Mouse (Mus musculus) right cerebral cortex, postnatal 36 days (tissue): ENCODE results near the gene Adamts5.

Experiments used
- DNase-seq, 2 experiments: peaks; one replicate each; pipeline ENCODE4 v3.0.0; 2022; ENCODE audit warnings: low spot score in 2 of 2, mixed read lengths in 1 of 2

Adamts5 gene

DNA sequence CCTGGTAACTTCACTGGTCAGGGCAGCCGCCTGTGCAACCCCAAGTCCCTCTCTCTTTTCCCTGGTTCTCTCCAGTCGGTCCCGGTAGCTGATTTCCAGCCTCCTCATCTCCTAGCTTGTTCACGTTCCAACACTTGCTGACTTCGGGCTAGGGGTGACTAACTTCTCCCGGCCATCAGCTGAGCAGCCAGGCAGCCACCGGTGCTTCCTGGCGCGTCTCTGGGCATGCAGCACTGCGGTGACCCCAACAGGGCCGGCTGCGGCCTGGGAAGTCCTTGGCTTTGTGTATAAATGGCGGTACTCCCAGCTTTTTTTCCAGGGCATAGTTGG, at the start of gene Adamts5:
Gene Adamts5, minus strand, starts transcription at position 248 of the 330 bp plus-strand sequence.
- DNase-seq = no peak

DNA sequence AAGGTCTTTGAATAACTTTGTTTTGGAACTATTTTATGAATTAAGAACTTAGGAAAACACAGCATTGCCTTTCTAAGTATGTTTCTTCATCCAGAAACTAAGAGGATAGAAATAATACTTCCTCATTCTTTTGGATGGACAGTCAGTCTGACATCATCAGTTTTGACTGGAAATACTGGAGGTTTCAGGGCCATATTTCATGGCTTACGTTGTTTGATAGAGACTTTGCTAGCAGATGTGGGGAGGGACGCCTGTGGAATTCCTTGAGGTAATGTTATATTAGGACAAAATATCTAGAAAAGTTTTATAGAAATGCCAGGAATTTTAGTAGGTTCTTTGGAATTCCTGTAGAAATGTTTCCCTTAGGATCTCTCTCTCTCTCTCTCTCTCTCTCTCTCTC, 48.7 kb upstream of the Adamts5 start:
- no peak for DNase-seq

DNA sequence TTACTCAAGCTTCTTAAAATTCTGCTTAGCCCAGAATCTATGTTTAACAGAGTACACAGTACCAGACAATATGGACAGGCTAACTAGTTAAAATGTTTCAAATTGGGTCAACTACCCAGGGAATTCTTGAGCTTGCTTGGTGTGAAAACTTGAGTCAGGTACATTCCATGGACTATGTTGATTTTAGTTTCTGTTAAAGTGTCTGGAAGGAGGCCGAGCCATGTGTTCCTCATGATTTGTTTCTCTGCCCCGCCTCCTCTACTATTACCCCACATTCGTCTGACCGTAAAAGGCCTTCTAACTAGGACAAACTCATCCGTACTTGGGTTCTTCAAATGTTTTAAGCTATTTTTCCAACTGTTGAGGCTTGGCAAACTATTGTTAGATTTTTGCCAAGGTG, 24.4 kb upstream of the Adamts5 start:
- DNase-seq = no peak

DNA sequence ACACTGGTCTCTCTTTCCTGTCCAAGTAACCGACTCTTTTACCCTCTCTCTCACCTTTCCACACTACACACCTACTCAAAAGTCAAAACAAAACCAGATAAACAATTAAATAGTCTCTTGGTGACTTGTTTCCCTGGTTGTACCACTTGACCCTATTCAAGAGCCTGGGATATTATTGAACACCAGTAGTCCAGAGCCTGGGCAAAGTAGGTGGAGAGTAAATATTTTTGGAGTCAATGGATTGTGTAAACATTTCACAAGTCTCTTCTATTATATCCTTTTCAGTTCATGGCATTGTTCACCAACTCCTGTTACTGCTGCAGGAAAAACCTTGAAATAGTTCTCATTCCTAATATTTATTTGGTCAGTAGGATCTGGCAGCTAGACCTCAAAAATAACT, 20.8 kb upstream of the Adamts5 start:
- DNase-seq = no peak

DNA sequence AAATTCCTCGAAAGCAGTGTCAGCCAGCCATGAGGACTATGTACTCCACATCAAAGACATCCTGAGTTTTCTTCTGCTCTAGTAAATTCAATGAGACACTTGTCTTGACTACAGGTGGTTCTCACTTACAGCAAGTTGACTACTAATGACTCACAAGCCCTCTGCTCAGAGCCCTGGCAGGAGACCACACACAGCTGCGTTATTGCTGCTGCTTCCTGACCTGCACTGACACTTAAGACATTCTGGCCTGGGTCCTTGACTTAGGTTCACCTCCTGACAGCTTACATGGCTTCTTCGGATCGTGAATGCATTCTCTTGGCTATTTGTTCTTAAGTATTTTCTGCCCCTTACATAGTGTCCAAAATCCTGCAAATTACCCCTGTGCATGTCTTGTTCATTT, 18.5 kb upstream of the Adamts5 start:
- no peak for DNase-seq

DNA sequence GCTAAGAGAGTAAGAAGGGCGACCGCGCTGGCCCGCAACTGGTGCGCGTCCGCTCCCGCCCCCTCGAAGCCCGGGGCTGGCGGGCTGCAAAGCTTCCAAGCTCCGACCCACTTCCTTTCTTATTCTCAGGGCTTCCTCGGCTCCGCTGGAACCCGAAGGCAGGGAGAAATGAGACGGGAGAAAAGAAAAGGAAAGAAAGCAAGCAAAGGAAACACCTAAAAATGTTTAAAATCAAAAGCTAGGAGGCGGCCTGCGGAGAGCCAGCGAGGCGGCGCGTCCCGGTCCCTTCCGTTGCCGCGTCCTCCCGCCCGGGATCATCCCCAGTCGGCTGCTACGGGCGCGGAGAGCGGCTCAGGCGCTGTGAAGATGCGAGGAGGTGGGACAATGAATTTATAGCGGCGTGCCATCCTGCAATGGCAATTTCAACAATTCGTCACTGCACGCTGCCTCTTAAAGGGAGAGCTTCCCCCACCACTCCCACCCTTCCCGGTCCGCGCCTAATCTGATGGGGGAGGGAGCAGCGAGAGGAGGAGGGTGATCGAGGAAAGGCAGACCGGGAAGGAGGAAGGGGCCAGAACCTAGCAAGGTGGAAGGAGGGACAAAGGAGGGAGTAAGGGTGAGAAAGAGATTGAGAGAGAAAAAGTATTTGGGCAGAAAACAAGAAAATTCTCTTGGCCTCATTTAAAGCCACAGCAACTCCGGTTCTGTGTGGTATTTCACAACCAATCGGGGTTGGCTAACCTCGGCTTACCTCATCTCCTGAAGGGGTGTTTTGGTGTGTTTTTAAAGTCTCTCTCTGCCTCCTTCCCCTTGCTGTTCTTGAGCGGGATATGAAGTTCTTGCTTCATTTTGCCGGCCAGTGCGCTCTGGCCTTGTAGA, 687 bp downstream of the Adamts5 start:
- peak in 1 of 2 experiments; percentile 19 for DNase-seq

DNA sequence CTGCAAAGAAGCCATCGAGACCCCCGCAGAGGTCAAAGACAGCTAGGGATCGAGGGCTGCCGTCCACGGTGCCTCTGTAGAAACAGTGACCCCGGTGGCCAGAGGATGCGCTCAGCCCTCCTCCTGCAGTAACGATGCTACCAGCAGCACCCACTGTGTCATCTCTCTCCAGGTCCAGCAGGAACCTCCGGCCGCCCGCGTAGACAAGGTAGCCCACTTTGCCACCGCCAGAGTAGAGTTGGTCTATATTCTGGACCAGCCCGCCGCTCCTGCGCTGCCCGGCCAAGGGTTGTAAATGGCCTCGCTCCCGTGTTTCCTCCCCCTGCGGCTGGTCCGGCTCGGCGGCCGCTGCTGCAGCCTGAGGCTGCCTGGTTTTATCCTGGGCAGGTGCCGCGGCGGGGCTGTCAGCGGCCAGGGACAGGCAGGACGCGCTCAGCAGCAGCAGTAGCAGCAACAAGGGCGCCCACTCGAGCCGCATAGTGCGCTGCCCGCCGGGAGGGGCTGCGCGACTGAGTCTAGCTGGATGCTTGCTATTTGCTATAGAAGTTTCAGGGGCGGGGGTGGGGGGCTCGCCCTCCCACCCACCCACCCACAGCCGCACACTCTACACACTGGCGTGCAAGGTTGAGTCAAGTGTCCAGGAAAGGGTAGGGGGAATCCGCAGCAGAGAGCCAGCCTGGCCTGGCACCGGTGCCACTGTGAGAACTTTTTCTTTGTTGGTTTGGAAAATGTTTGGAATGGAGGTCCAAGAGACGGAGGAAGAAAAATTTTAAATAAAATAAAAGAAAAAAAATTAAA, 1.6 kb downstream of the Adamts5 start:
- DNase-seq = no peak

DNA sequence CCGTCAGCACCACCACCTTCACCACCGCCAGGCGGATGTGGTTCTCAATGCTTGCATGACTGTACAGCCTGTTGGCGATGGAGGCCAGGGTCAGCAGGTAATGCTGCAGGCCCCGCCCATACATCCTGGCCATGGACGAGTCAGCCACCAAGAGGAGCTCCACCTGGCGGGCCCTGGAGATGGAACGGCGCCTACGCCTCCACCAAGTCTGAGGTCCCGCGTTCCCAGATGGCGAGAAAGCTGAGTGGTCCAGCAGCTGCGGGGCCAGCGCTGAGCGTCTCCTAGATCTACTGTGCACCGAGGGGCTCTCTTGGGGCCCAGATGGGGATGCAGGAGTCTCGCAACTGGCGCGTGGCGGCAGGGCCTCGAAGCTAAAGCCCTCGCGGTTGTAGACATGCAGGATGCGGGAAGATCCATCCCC, 2.3 kb downstream of the Adamts5 start:
- DNase-seq = no peak

DNA sequence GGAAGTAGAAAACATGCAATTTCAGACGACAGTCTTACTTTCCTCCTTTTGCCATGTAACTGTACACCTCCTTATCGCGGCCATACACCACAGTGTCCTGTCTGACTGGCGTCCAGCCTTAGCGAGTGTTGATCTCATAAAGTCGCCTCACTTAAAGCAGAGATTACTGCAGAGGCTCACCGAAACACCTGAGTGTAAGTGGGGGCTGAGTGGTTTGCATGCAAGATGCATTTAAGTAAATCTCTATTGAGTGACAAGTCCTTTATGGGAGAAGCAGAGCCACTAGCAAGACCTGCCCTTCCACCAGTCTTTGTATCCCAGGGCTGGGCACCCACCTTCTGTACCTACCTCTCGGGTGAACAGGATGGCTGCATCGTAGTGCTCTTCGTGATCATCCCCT, 2.8 kb downstream of the Adamts5 start:
- no peak for DNase-seq

DNA sequence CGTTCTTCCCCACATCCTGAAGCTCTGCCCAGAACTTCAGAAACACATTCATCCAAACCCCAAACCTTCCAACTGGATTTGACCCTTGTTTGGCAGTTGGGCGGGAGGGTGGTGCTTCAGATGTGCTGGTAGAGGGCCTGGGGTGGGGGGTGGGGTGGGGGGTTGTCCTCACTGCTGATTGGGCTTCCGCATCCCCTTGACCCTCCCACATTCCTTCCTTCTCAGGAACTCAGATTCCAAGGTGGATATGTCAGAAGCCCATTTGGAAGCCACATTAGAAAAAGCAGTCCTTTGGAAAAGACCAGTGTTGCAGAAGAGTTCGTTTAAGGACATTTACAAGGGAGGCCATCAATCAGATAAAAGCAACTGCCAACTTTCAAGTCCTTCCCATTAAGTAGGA, 3.2 kb downstream of the Adamts5 start:
- no peak for DNase-seq

DNA sequence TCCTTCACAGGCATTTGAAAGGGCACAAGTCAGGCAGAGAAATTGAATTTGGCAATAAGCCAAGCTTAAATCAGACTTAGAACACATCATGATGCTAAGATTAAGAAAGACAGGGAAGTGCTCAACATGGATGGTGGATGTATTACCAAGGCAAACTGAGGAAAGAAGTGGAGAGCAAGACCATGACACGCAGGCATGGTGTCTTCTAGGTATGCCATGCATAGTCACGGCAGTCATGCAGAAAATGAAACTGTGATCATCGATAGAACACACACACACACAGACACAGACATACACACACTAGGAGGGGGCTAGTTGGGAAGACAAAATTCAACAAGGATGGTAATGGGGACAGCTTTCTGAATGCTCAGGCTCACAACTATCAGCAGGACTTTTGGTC, 3.8 kb downstream of the Adamts5 start:
- no peak for DNase-seq

DNA sequence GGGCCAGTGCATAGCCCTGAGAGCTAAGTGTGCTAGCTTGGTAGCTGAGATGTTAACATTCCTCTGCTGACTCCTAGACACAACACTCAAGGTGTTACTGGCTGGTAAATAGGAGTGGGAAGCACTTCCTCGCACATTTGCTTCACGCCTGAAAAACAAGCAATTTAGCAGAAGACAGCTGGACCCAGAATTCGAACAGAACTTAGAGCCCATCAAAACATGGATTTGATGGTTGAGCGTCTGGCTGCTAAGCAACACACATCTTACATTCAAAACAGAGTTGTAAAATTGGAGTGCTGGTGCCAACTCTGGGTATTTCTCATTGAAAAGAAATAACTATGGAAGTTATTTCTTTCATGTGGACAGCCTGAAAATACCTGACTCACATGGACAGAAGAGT, 5.7 kb downstream of the Adamts5 start:
- no peak for DNase-seq

DNA sequence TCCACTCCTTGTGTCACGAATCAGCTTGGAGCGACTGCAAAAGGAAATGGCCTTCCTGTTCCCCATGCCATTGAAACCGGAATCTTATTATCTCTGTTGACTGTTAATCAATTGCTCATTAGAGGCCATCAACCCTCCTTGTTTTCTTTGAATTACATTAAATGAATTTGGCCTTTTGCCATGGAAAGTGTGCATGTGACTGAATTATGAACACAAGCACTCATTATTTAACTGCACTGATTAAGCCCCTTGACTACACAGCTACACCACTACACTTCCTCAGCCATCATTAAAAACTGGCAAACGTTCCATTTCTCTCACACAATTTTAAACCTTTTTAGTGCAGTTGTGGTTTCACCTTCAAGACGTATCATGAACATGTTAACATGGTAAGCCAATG, 11.8 kb downstream of the Adamts5 start:
- no peak for DNase-seq

DNA sequence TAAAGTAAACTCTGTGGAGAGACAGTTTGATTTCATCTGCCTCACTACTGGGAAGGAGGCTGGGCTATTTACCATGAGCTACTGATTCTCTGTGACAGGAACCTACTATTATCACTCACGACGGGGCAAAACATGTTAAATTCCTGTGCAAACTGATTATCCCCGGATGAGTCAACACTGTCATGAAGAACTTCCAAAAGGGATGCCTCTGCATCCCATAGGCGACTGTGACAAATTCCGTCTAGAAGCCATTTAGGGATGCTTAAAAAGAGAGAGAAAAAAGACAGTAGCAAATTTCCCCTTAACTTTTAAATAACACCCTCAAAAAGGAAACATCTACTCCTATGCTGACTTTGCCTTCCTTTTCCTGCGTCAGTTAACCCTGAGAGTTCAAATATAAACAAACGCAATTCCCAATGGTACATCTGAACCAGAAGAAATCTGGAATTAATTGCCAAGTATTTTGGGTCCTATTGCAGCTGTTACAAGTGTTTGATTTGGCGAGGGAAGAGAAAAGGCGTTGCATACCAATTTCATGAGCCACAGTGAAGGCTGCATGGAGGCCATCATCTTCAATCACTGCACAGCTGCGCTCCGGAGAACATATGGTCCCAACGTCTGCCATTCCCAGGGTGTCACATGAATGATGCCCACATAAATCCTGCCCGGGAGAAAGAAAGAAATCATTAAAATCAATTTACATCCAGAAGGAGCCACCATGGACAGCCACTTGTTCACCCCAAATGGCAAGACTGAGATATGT, 14.2 kb downstream of the Adamts5 start:
- peak; percentile 31 to 42 for DNase-seq

DNA sequence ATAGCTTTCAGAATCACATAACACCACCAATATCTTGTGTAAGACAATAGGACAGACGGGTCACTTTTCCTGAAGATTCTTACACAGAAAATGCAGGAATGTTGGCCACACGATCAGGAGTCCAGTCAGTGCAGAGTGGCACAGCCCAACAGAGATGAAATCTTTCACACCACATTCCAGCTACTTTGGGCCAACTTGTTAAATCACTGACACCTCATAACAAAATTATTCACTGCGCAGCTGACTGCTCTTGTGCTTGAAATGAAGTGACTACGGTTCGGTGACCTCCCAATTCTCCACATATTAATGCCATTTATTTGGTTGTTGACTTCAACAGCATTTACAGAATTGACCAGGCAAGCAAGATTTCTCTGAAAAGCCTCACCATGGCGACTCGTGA, 22.6 kb downstream of the Adamts5 start:
- no peak for DNase-seq

DNA sequence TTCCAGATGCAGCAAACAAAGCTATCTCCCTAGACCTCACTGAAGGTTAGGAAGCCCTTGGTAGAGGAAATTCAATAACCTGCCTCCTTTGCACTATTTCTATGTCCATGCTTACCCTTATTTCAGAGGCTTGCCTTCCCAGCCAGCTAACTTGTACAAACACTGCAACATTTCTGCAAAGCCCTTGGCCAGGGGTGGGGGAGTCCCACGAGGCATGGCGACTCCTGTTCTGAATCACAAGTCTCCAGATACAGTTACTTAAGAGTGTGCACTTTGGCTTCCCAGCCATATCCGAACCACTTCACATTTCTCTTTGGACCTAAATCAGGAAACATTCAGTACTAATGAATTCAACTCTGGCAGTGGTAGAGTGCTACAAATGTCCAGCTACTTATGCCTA, 27.5 kb downstream of the Adamts5 start:
- DNase-seq = no peak

DNA sequence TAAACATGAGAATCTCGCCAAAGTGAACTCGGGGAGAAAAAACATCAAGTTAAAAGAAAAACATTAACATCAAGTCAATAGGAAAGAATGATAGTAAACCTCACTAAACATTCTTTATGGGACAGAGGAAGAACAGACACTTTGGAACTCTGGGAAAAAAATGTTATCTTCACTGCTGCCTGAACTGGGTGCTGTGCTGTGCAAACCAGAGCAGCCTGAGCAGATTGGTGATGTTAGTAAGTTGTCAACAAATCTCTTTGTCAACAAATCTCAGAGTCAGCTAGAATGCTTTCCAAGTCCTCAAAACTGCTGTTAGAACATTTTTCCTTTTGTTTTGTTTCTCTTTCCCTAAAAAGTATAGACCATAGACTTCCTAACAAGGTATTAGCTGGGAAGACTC, 29.7 kb downstream of the Adamts5 start:
- DNase-seq = no peak

DNA sequence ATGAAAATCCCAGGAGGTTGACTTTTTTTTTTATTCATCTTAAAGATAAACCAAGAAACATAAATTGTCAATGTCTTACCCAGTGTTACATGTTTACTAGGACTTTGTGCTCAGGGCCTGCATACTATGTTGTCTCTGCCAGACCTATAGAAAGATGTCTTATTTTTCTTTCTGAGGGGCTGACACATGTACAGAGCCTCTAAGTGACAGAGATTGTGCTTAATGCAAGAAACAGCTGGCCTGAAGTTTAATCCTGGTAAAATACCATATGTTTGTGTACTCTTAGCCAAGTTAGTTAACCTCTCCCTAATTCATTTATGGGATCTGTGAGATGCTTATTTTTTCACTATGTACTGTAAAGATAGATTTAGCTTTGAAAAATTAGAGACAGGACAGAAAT, 30.4 kb downstream of the Adamts5 start:
- DNase-seq = no peak

DNA sequence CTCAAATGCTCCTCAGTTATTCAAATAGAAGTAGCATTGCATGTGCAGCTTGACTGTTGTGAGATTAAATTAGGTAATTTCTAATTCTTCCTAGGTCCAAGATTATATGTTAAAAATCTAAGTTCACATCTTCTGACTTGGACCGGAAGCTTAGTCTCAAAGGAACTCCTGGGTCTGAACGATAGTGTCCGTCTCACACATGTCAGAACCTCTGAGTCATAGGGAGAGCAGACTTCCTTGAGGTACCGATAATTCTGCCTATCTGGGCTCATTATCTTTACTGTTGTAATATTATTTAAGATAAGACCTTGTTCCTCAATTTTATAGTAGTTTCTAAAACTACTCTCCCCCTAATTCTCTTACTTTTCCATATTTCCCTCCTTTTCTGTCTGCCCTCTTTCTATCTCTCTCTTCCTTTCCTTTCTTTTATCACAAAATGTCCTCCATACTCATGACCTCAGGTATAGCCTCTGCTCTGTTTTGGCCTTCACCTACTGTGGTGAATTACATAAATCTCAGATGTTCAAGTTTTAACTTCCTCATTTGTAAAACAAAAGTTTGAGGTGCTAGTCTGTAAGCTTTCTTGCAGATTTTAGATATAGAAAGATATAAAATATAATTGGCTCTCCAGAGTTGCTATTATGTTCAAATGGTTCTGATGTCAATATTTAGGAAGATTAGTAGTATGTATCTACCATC, 36.8 kb downstream of the Adamts5 start:
- DNase-seq = no peak

DNA sequence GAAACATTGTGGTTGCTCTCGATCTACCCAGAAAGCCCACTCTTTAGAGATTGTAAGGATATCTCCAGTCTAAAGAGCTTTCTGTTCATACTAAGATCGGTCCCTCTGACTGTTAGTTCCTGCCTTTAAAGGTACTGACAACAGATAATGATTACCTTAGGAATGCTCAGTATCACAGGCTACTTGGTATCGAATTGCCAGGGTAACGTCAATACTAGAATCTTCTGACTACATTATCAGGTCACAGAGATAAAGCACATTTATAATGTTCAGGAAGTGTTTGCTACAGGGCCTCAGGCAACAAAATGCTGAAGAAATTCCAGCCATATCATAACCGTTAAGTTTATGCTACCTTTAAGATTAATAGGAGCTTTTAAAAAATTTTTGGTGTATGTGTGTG, 47.1 kb downstream of the Adamts5 start:
- DNase-seq = no peak

DNA sequence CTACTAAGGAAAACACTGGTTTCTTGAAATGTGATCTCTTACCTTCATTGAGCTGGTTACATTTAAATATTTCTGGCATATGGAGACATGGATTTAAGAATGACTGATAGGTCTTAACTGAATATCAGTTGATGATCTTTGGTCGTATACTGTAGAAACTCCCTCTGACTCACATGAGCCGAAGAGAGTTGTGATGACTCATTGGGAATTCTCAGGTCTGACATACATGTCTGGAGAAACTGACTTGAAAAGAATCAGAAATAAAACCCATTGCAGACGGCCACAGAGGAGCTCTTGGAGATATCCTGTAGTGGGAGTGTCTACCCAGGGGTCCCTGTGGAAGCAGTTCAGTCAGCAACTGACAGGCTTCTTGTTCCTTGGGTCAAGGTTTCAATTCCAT, 74.6 kb downstream of the Adamts5 start:
- DNase-seq = no peak
